Mouse (Mus musculus): ENCODE data around the gene Acot6.

Acot6 gene

GRCm38 (mm10) chr12:84152352-84153190 lies 52.1 kb downstream of the Acot6 start:
- DNase-seq (ENCODE audit: low read depth, low spot score): no peak

- DNase-seq (ENCODE audit: low read depth, low spot score): no peak
Observed at GRCm38 (mm10) chr12:84153414-84153813, 53.0 kb downstream of the Acot6 start.

- DNase-seq (ENCODE audit: low read depth, low spot score): no peak
Observed at GRCm38 (mm10) chr12:84154786-84155522, 54.5 kb downstream of the Acot6 start.

GRCm38 (mm10) chr12:84155523-84155871 lies 55.0 kb downstream of the Acot6 start:
- DNase-seq (ENCODE audit: low read depth, low spot score): no peak

GRCm38 (mm10) chr12:84156210-84156609 lies 55.8 kb downstream of the Acot6 start:
- no peak for DNase-seq (ENCODE audit: low read depth, low spot score)

GRCm38 (mm10) chr12:84158156-84158555 lies 57.7 kb downstream of the Acot6 start:
- DNase-seq (ENCODE audit: low read depth, low spot score): no peak

GRCm38 (mm10) chr12:84160491-84160890 lies 60.0 kb downstream of the Acot6 start:
- no peak for DNase-seq (ENCODE audit: low read depth, low spot score)
